Mouse (Mus musculus) gastrocnemius, postnatal 25 days (tissue): ENCODE measurements around the gene Ntn4. TPM values are rescaled to one million over a fixed set of nuclear protein-coding genes. Genes with fewer than 3 reads are reported as not detected.
A peak's percentile ranks its signal among the peaks of the same experiment; 100 is the strongest.
"Not testable (repeated sequence)": the region's sequence is repeated elsewhere in the genome, so short reads cannot be mapped to it uniquely, and the experiment has no call there.

Experiments
- DNase-seq: peaks from one replicate; pipeline ENCODE4 v3.0.0; 2022
- total RNA-seq, 2 experiments: library from RNA; stranded (reverse); gene quantifications; 1 replicate in 1 of 2; 2 replicates in 1 of 2; pipeline ENCODE4 v1.2.3; 2021

Gene Ntn4
- total RNA-seq, 2 experiments from 2014 or later: 8.1 to 8.9 TPM

- no peak for DNase-seq
Observed at GRCm38 (mm10) chr10:93683896-93684295, 43.4 kb downstream of the Ntn4 start.

- not testable (repeated sequence) for DNase-seq
Observed at GRCm38 (mm10) chr10:93685416-93685815, 44.9 kb downstream of the Ntn4 start.

- DNase-seq: no peak
Observed at GRCm38 (mm10) chr10:93686579-93686978, 46.1 kb downstream of the Ntn4 start.

- no peak for DNase-seq
Observed at GRCm38 (mm10) chr10:93687781-93688180, 47.3 kb downstream of the Ntn4 start.

GRCm38 (mm10) chr10:93688306-93689171 is 48.1 kb downstream of the Ntn4 start:
- peak; percentile 21 for DNase-seq

GRCm38 (mm10) chr10:93691344-93691743 is 50.9 kb downstream of the Ntn4 start:
- DNase-seq: no peak

- DNase-seq: no peak
Observed at GRCm38 (mm10) chr10:93695043-93695791, 54.7 kb downstream of the Ntn4 start.

GRCm38 (mm10) chr10:93696001-93696400 is 55.5 kb downstream of the Ntn4 start:
- no peak for DNase-seq

GRCm38 (mm10) chr10:93697866-93698483 is 57.5 kb downstream of the Ntn4 start:
- DNase-seq: no peak

GRCm38 (mm10) chr10:93699689-93700478 is 59.4 kb downstream of the Ntn4 start:
- DNase-seq: no peak

- no peak for DNase-seq
Observed at GRCm38 (mm10) chr10:93700589-93701363, 60.3 kb downstream of the Ntn4 start.

GRCm38 (mm10) chr10:93703946-93704345 is 63.5 kb downstream of the Ntn4 start:
- no peak for DNase-seq

- DNase-seq: no peak
Observed at GRCm38 (mm10) chr10:93707149-93708075, 66.9 kb downstream of the Ntn4 start.

GRCm38 (mm10) chr10:93708076-93708473 is 67.6 kb downstream of the Ntn4 start:
- DNase-seq: no peak

- DNase-seq: no peak
Observed at GRCm38 (mm10) chr10:93708515-93708914, 68.0 kb downstream of the Ntn4 start.

- no peak for DNase-seq
Observed at GRCm38 (mm10) chr10:93709536-93709935, 69.1 kb downstream of the Ntn4 start.

- DNase-seq: no peak
Observed at GRCm38 (mm10) chr10:93721625-93722337, 81.3 kb downstream of the Ntn4 start.

- DNase-seq: peak; percentile 39
Observed at GRCm38 (mm10) chr10:93723942-93724542, 83.6 kb downstream of the Ntn4 start.

GRCm38 (mm10) chr10:93728131-93728530 is 87.7 kb downstream of the Ntn4 start:
- no peak for DNase-seq
